ENCODE assay signal across 11 mouse cellular contexts in the genomic region with DNA sequence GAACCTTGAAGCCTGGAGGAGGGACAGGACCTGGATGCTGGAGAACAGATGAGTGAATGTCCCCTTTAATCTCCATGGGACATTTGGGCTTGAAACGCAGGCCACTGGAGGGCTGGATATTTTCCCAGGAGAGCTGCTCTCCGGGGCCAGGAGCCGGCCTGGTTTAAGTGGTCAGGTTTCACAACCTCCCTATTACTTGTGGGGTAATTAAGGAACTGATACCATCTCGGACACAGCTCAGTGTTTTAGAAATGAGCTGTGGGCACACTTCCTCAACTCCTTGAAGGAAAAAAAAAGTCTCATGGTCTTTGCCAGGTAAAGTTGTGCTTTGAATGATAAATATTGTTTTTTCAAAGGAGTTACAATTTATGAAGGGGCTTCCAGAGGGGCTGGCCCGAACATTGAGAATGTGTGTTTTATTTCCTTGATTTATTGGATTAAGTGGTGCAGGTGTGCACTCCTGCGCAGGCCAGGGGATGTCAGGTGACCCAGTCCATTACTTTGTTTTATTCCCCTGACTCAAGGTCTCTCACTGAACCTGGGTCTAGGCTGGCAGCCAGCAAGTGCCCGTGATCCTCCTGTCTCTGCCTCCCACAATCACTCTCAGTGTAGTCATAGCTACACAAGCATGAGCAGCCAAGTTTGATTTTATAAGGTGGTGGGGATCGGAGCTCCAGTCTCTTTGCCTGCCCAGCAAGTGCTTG. TPM values are rescaled to one million over a fixed set of nuclear protein-coding genes. Genes with fewer than 3 reads are reported as not detected.
DNase-seq lines count a peak whose midpoint lies in the region; ATAC-seq and TF ChIP-seq lines count a peak whose summit lies in the region.
"Had no signal": no experiment of that assay in that cellular context is flagged by ENCODE, and none has a peak within 500 bp of the region (broad histone marks: within the 10 kb centered on the region; RNA-seq: fewer than 3 reads in every experiment).

No protein-coding gene starts in this region.

- peak overlapping the region; percentile 92 for H3K4me3 ChIP-seq in midbrain, embryonic 10.5 days
- H3K4me3 ChIP-seq in midbrain, embryonic 16.5 days (ENCODE audit: low read depth, low read length), result no peak overlapping the region
- no peak overlapping the region for H3K4me3 ChIP-seq in kidney, adult 2 months (ENCODE audit: insufficient read depth, low read depth, low read length)
- H3K4me3 ChIP-seq in limb, embryonic 14.5 days (replicated peaks; ENCODE audit: low read length), result no peak overlapping the region
- H3K4me3 ChIP-seq in lung, postnatal 0 days (ENCODE audit: low read depth, low read length), result no peak overlapping the region
- H3K4me3 ChIP-seq in forebrain, embryonic 16.5 days (replicated peaks; ENCODE audit: low read length), result no peak overlapping the region

- no peak for TF ChIP-seq POLR2A in kidney, adult 2 months (IDR thresholded peaks at IDR 0.05; ENCODE audit: low read depth, low read length)
- no peak for TF ChIP-seq POLR2A in limb, embryonic 14.5 days (IDR thresholded peaks at IDR 0.05; ENCODE audit: borderline replicate concordance, extremely low read depth, insufficient read depth, insufficient read length)

- DNase-seq in midbrain, embryonic 10.5 days (ENCODE audit: low spot score), result no peak
- DNase-seq in kidney, adult 2 months, result peak; percentile 79
- no peak for DNase-seq in limb, embryonic 14.5 days (ENCODE audit: low spot score)
- DNase-seq in lung, postnatal 0 days (ENCODE audit: low spot score), result no peak
- DNase-seq in retina, embryonic 14.5 days (ENCODE audit: low spot score), result no peak
- DNase-seq: cerebellum, adult 11-12 months; forebrain, postnatal 0 days; liver, postnatal 0 days had no signal

- no peaks in the 10 kb centered on the region for H3K36me3 ChIP-seq in midbrain, embryonic 10.5 days
- no peaks in the 10 kb centered on the region for H3K36me3 ChIP-seq in midbrain, embryonic 16.5 days (ENCODE audit: control insufficient read depth, insufficient read depth, low read length)
- no peaks in the 10 kb centered on the region for H3K36me3 ChIP-seq in kidney, adult 2 months (ENCODE audit: control insufficient read depth, insufficient read depth, low read length)
- no peaks in the 10 kb centered on the region for H3K36me3 ChIP-seq in limb, embryonic 14.5 days (ENCODE audit: control insufficient read depth, insufficient read depth, low read length)
- no peaks in the 10 kb centered on the region for H3K36me3 ChIP-seq in lung, postnatal 0 days (ENCODE audit: insufficient read depth, low read length)
- H3K36me3 ChIP-seq in forebrain, embryonic 16.5 days (ENCODE audit: control insufficient read depth, insufficient read depth), result no peaks in the 10 kb centered on the region

- peaks cover 69% of the 10 kb centered on the region for H3K27me3 ChIP-seq in midbrain, embryonic 10.5 days (ENCODE audit: low read depth, poor library complexity, severe bottlenecking)
- H3K27me3 ChIP-seq in midbrain, embryonic 16.5 days (ENCODE audit: control insufficient read depth, insufficient read depth, low read depth, low read length), result peaks cover 12% of the 10 kb centered on the region
- H3K27me3 ChIP-seq in kidney, adult 2 months (replicated peaks; ENCODE audit: control insufficient read depth, insufficient read depth, low read length), result no peaks in the 10 kb centered on the region
- no peaks in the 10 kb centered on the region for H3K27me3 ChIP-seq in limb, embryonic 14.5 days (ENCODE audit: control insufficient read depth, insufficient read depth, low read length)
- H3K27me3 ChIP-seq in lung, postnatal 0 days (replicated peaks; ENCODE audit: insufficient read depth, low read length), result no peaks in the 10 kb centered on the region
- peaks cover 6% of the 10 kb centered on the region for H3K27me3 ChIP-seq in forebrain, embryonic 16.5 days (replicated peaks; ENCODE audit: control insufficient read depth, insufficient read depth, low read length)

- H3K4me2 ChIP-seq in midbrain, embryonic 16.5 days (ENCODE audit: low read length), result no peak overlapping the region
- peak overlapping the region; percentile 9 for H3K4me2 ChIP-seq in limb, embryonic 14.5 days (replicated peaks; ENCODE audit: low read depth, low read length, severe bottlenecking)
- no peak overlapping the region for H3K4me2 ChIP-seq in lung, postnatal 0 days (replicated peaks; ENCODE audit: low read depth, low read length)
- H3K4me2 ChIP-seq in forebrain, embryonic 16.5 days (ENCODE audit: low read length), result no peak overlapping the region

- no peak for TF ChIP-seq CTCF in kidney, adult 2 months (conservative IDR thresholded peaks at IDR 0.05; ENCODE audit: insufficient read depth, insufficient read length, low read depth, low read length)
- no peak for TF ChIP-seq CTCF in lung, postnatal 0 days (IDR thresholded peaks at IDR 0.05)

- TF ChIP-seq EP300 in lung, postnatal 0 days (IDR thresholded peaks at IDR 0.05), result no peak

- H3K9ac ChIP-seq in midbrain, embryonic 16.5 days (ENCODE audit: low read depth, low read length), result no peak overlapping the region
- no peak overlapping the region for H3K9ac ChIP-seq in limb, embryonic 14.5 days (ENCODE audit: low read depth, low read length, severe bottlenecking)
- no peak overlapping the region for H3K9ac ChIP-seq in lung, postnatal 0 days (replicated peaks; ENCODE audit: low read depth)
- no peak overlapping the region for H3K9ac ChIP-seq in forebrain, embryonic 16.5 days (replicated peaks; ENCODE audit: low read depth, low read length)
- H3K9ac ChIP-seq: forebrain, postnatal 0 days; liver, postnatal 0 days had no signal

- WGBS in midbrain, embryonic 10.5 days, result 60% methylated on average over 8 of the region's 8 CpGs
- WGBS in midbrain, embryonic 16.5 days, result 54% methylated on average over 8 of the region's 8 CpGs
- WGBS in kidney, adult 2 months, result 34% methylated on average over 8 of the region's 8 CpGs
- 13% methylated on average over 8 of the region's 8 CpGs for WGBS in limb, embryonic 14.5 days
- 46% methylated on average over 8 of the region's 8 CpGs for WGBS in lung, postnatal 0 days
- 44% methylated on average over 8 of the region's 8 CpGs for WGBS in forebrain, embryonic 16.5 days

- no peaks in the 10 kb centered on the region for H3K9me3 ChIP-seq in midbrain, embryonic 10.5 days (replicated peaks)
- H3K9me3 ChIP-seq in midbrain, embryonic 16.5 days (replicated peaks; ENCODE audit: control insufficient read depth, low read length, poor library complexity, severe bottlenecking), result no peaks in the 10 kb centered on the region
- no peaks in the 10 kb centered on the region for H3K9me3 ChIP-seq in limb, embryonic 14.5 days (ENCODE audit: control insufficient read depth, low read length)
- H3K9me3 ChIP-seq in lung, postnatal 0 days (ENCODE audit: low read length), result no peaks in the 10 kb centered on the region
- H3K9me3 ChIP-seq in forebrain, embryonic 16.5 days (ENCODE audit: control insufficient read depth, low read length), result no peaks in the 10 kb centered on the region

- no peak for ATAC-seq in midbrain, embryonic 16.5 days
- ATAC-seq in common myeloid progenitor, adult 5-6 weeks (replicated peaks; ENCODE audit: low read depth, poor library complexity, severe bottlenecking), result peak; percentile 64
- no peak for ATAC-seq in limb, embryonic 14.5 days (ENCODE audit: low FRiP score, low read depth)
- no peak for ATAC-seq in lung, postnatal 0 days
- ATAC-seq in forebrain, embryonic 16.5 days, result no peak
- ATAC-seq: forebrain, postnatal 0 days; liver, postnatal 0 days had no signal

- peak overlapping the region; percentile 94 for H3K27ac ChIP-seq in midbrain, embryonic 10.5 days (replicated peaks)
- no peak overlapping the region for H3K27ac ChIP-seq in midbrain, embryonic 16.5 days (ENCODE audit: low read length)
- H3K27ac ChIP-seq in kidney, adult 2 months (ENCODE audit: insufficient read depth, low read depth, low read length), result peak overlapping the region; percentile 58; the same call in 1 of the 2 replicates
- peak overlapping the region; percentile 11 for H3K27ac ChIP-seq in limb, embryonic 14.5 days (replicated peaks; ENCODE audit: low read depth, low read length)
- no peak overlapping the region for H3K27ac ChIP-seq in lung, postnatal 0 days (ENCODE audit: low read length)
- H3K27ac ChIP-seq in forebrain, embryonic 16.5 days (ENCODE audit: low read length), result no peak overlapping the region

- H3K4me1 ChIP-seq in midbrain, embryonic 10.5 days, result peaks cover 84% of the 10 kb centered on the region
- H3K4me1 ChIP-seq in midbrain, embryonic 16.5 days (ENCODE audit: control insufficient read depth, insufficient read depth, low read length), result peaks cover 9% of the 10 kb centered on the region; the same call in 1 of the 2 replicates
- H3K4me1 ChIP-seq in kidney, adult 2 months (ENCODE audit: control insufficient read depth, insufficient read depth, low read length), result peaks cover 26% of the 10 kb centered on the region
- peaks cover 50% of the 10 kb centered on the region for H3K4me1 ChIP-seq in limb, embryonic 14.5 days (ENCODE audit: control insufficient read depth, insufficient read depth, low read length)
- H3K4me1 ChIP-seq in lung, postnatal 0 days (ENCODE audit: insufficient read depth, low read depth, low read length), result peaks cover 9% of the 10 kb centered on the region; the same call in 1 of the 2 replicates
- H3K4me1 ChIP-seq in forebrain, embryonic 16.5 days (replicated peaks; ENCODE audit: control insufficient read depth, insufficient read depth, low read length), result peaks cover 13% of the 10 kb centered on the region

RNA-seq across cellular contexts. Expression of a gene that starts 3.7 kb away (rescaled TPM):
- 6.4 and 7.6 TPM in 2 replicates for polyA plus RNA-seq in midbrain, embryonic 10.5 days (2016; fragmentation: Nextera tagmentation; extraction: Ambion mirVana)
- 1.9 and 2.3 TPM in 2 replicates for polyA plus RNA-seq in midbrain, embryonic 16.5 days (2015; fragmentation: Nextera tagmentation; extraction: Ambion mirVana)
- not detected in 2 replicates for total RNA-seq in common myeloid progenitor, adult 5-6 weeks (2017)
- polyA plus RNA-seq in kidney, adult 2 months (2012; rRNA removed), result 3.3 and 3.8 TPM in 2 replicates
- polyA plus RNA-seq in limb, embryonic 14.5 days (2012; rRNA removed), result 15.4 and 19.1 TPM in 2 replicates
- 6.0 and 9.3 TPM in 2 replicates for polyA plus RNA-seq in limb, embryonic 14.5 days (2014; fragmentation: Nextera tagmentation; extraction: Ambion mirVana)
- 2.1 and 2.2 TPM in 2 replicates for polyA plus RNA-seq in lung, postnatal 0 days (2015; fragmentation: Nextera tagmentation; extraction: Ambion mirVana)
- 1.5 and 1.9 TPM in 2 replicates for polyA plus RNA-seq in forebrain, embryonic 16.5 days (2015; fragmentation: Nextera tagmentation; extraction: Ambion mirVana)

RNA-seq across cellular contexts. Expression of a gene that starts 48.2 kb away (rescaled TPM):
- polyA plus RNA-seq in midbrain, embryonic 10.5 days (2016; fragmentation: Nextera tagmentation; extraction: Ambion mirVana), result 0.39 and 1.1 TPM in 2 replicates
- polyA plus RNA-seq in midbrain, embryonic 16.5 days (2015; fragmentation: Nextera tagmentation; extraction: Ambion mirVana), result 0.19 TPM in 1 of 2 replicates, not detected in the other
- 1.2 TPM in 1 of 2 replicates, not detected in the other for total RNA-seq in common myeloid progenitor, adult 5-6 weeks (2017)
- 0.12 and 0.19 TPM in 2 replicates for polyA plus RNA-seq in kidney, adult 2 months (2012; rRNA removed)
- polyA plus RNA-seq in limb, embryonic 14.5 days (2012; rRNA removed), result 0.14 TPM in 1 of 2 replicates, not detected in the other
- not detected in 2 replicates for polyA plus RNA-seq in limb, embryonic 14.5 days (2014; fragmentation: Nextera tagmentation; extraction: Ambion mirVana)
- polyA plus RNA-seq in lung, postnatal 0 days (2015; fragmentation: Nextera tagmentation; extraction: Ambion mirVana), result not detected in 2 replicates
- polyA plus RNA-seq in forebrain, embryonic 16.5 days (2015; fragmentation: Nextera tagmentation; extraction: Ambion mirVana), result not detected in 2 replicates
- total RNA-seq: forebrain, postnatal 0 days had no signal
- polyA plus RNA-seq: forebrain, postnatal 0 days had no signal

Comparison
In these comparisons a context has a peak if more than half of its experiments do, and no peak if none do; other contexts are left out.
1. H3K27ac ChIP-seq: peak in midbrain, embryonic 10.5 days (single experiment), kidney, adult 2 months (single experiment) and limb, embryonic 14.5 days (single experiment); none in midbrain, embryonic 16.5 days (single experiment), lung, postnatal 0 days (single experiment) and forebrain, embryonic 16.5 days (single experiment).